Mouse (Mus musculus): ENCODE measurements at regions not wholly inside any gene's neighbourhood (a gene's known extent, or its start where the extent isn't known, plus 50 kb on each side); places are given as distances from the start of the nearest gene placed in this dataset.

- Histone ChIP-seq H3K27ac (ENCODE audit: low read depth, low read length) (no peak overlapping the region), H3K27me3 (replicated peaks; ENCODE audit: control insufficient read depth, insufficient read depth, low read length) (no peaks in the 10 kb centered on the region), H3K4me1 (ENCODE audit: control insufficient read depth, insufficient read depth, low read length) (no peaks in the 10 kb centered on the region), H3K36me3 (ENCODE audit: control insufficient read depth, insufficient read depth, low read length) (no peaks in the 10 kb centered on the region), H3K9ac (ENCODE audit: low read length) (no peak overlapping the region), H3K4me2 (ENCODE audit: low read length) (no peak overlapping the region), H3K9me3 (replicated peaks; ENCODE audit: control insufficient read depth, low read length) (no peaks in the 10 kb centered on the region), H3K4me3 (ENCODE audit: low read depth, low read length) (no peak overlapping the region)
- ATAC-seq = no peak
- peak; percentile 60 for DNase-seq (ENCODE audit: low spot score)
- WGBS = 53% methylated on average over 10 of the region's 10 CpGs
These were observed 221.6 kb downstream of the Agtpbp1 start for GRCm38 (mm10) chr13:59363428-59363827.

GRCm38 (mm10) chr13:59361323-59361722, 223.7 kb downstream of the Agtpbp1 start:
- Histone ChIP-seq H3K9ac (ENCODE audit: low read length) (no peak overlapping the region), H3K36me3 (ENCODE audit: control insufficient read depth, insufficient read depth, low read length) (no peaks in the 10 kb centered on the region), H3K27ac (ENCODE audit: low read depth, low read length) (no peak overlapping the region), H3K4me2 (ENCODE audit: low read length) (no peak overlapping the region), H3K4me3 (ENCODE audit: low read depth, low read length) (no peak overlapping the region), H3K27me3 (replicated peaks; ENCODE audit: control insufficient read depth, insufficient read depth, low read length) (no peaks in the 10 kb centered on the region), H3K4me1 (ENCODE audit: control insufficient read depth, insufficient read depth, low read length) (no peaks in the 10 kb centered on the region), H3K9me3 (replicated peaks; ENCODE audit: control insufficient read depth, low read length) (no peaks in the 10 kb centered on the region)
- DNase-seq (ENCODE audit: low spot score) (no peak), ATAC-seq (no peak)
- WGBS = 92% methylated on average over 7 of the region's 7 CpGs

- no peak overlapping the region for H3K9ac ChIP-seq (ENCODE audit: low read length)
These were observed 225.0 kb downstream of the Agtpbp1 start for GRCm38 (mm10) chr13:59360026-59360425.

GRCm38 (mm10) chr13:59358421-59358820, 226.6 kb downstream of the Agtpbp1 start:
- 64% methylated on average over 3 of the region's 3 CpGs for WGBS
- H3K4me1 ChIP-seq (ENCODE audit: control insufficient read depth, insufficient read depth, low read length) = no peaks in the 10 kb centered on the region
- DNase-seq (ENCODE audit: low spot score) (no peak), ATAC-seq (no peak)
- H3K4me3 ChIP-seq (ENCODE audit: low read depth, low read length) = no peak overlapping the region
- H3K36me3 ChIP-seq (ENCODE audit: control insufficient read depth, insufficient read depth, low read length) = no peaks in the 10 kb centered on the region
- H3K27ac ChIP-seq (ENCODE audit: low read depth, low read length) = no peak overlapping the region
- H3K9me3 ChIP-seq (replicated peaks; ENCODE audit: control insufficient read depth, low read length) = no peaks in the 10 kb centered on the region
- no peaks in the 10 kb centered on the region for H3K27me3 ChIP-seq (replicated peaks; ENCODE audit: control insufficient read depth, insufficient read depth, low read length)
- H3K9ac ChIP-seq (ENCODE audit: low read length) = no peak overlapping the region
- no peak overlapping the region for H3K4me2 ChIP-seq (ENCODE audit: low read length)

More at GRCm38 (mm10) chr13:59360026-59360425, 225.0 kb downstream of the Agtpbp1 start:
- Histone ChIP-seq H3K9me3 (replicated peaks; ENCODE audit: control insufficient read depth, low read length) (no peaks in the 10 kb centered on the region), H3K4me1 (ENCODE audit: control insufficient read depth, insufficient read depth, low read length) (no peaks in the 10 kb centered on the region), H3K27me3 (replicated peaks; ENCODE audit: control insufficient read depth, insufficient read depth, low read length) (no peaks in the 10 kb centered on the region), H3K27ac (ENCODE audit: low read depth, low read length) (no peak overlapping the region), H3K36me3 (ENCODE audit: control insufficient read depth, insufficient read depth, low read length) (no peaks in the 10 kb centered on the region), H3K4me3 (ENCODE audit: low read depth, low read length) (no peak overlapping the region), H3K4me2 (ENCODE audit: low read length) (no peak overlapping the region)
- ATAC-seq (no peak), DNase-seq (ENCODE audit: low spot score) (no peak)
- WGBS = 46% methylated on average over 3 of the region's 3 CpGs

GRCm38 (mm10) chr13:59351461-59351860, 233.6 kb downstream of the Agtpbp1 start:
- ATAC-seq (no peak), DNase-seq (ENCODE audit: low spot score) (no peak)
- Histone ChIP-seq H3K4me2 (ENCODE audit: low read length) (no peak overlapping the region), H3K27me3 (replicated peaks; ENCODE audit: control insufficient read depth, insufficient read depth, low read length) (no peaks in the 10 kb centered on the region), H3K4me3 (ENCODE audit: low read depth, low read length) (no peak overlapping the region), H3K36me3 (ENCODE audit: control insufficient read depth, insufficient read depth, low read length) (no peaks in the 10 kb centered on the region), H3K9ac (ENCODE audit: low read length) (no peak overlapping the region), H3K27ac (ENCODE audit: low read depth, low read length) (no peak overlapping the region), H3K4me1 (ENCODE audit: control insufficient read depth, insufficient read depth, low read length) (no peaks in the 10 kb centered on the region), H3K9me3 (replicated peaks; ENCODE audit: control insufficient read depth, low read length) (no peaks in the 10 kb centered on the region)
- 62% methylated on average over 6 of the region's 6 CpGs for WGBS

GRCm38 (mm10) chr13:59350613-59351150, 234.3 kb downstream of the Agtpbp1 start:
- no peaks in the 10 kb centered on the region for H3K36me3 ChIP-seq (ENCODE audit: control insufficient read depth, insufficient read depth, low read length)
- WGBS = 73% methylated on average over 7 of the region's 7 CpGs
- no peaks in the 10 kb centered on the region for H3K9me3 ChIP-seq (replicated peaks; ENCODE audit: control insufficient read depth, low read length)
- no peak overlapping the region for H3K27ac ChIP-seq (ENCODE audit: low read depth, low read length)
- DNase-seq (ENCODE audit: low spot score) (no peak), ATAC-seq (no peak)
- H3K4me1 ChIP-seq (ENCODE audit: control insufficient read depth, insufficient read depth, low read length) = no peaks in the 10 kb centered on the region
- no peak overlapping the region for H3K9ac ChIP-seq (ENCODE audit: low read length)
- H3K4me3 ChIP-seq (ENCODE audit: low read depth, low read length) = no peak overlapping the region
- H3K4me2 ChIP-seq (ENCODE audit: low read length) = no peak overlapping the region
- H3K27me3 ChIP-seq (replicated peaks; ENCODE audit: control insufficient read depth, insufficient read depth, low read length) = no peaks in the 10 kb centered on the region

- H3K4me2 ChIP-seq (ENCODE audit: low read length) = no peak overlapping the region
- no peak for DNase-seq (ENCODE audit: low spot score)
- H3K36me3 ChIP-seq (ENCODE audit: control insufficient read depth, insufficient read depth, low read length) = no peaks in the 10 kb centered on the region
- H3K4me3 ChIP-seq (ENCODE audit: low read depth, low read length) = no peak overlapping the region
- no peak for ATAC-seq
- no peak overlapping the region for H3K9ac ChIP-seq (ENCODE audit: low read length)
- H3K4me1 ChIP-seq (ENCODE audit: control insufficient read depth, insufficient read depth, low read length) = no peaks in the 10 kb centered on the region
- no peaks in the 10 kb centered on the region for H3K27me3 ChIP-seq (replicated peaks; ENCODE audit: control insufficient read depth, insufficient read depth, low read length)
- no peaks in the 10 kb centered on the region for H3K9me3 ChIP-seq (replicated peaks; ENCODE audit: control insufficient read depth, low read length)
- H3K27ac ChIP-seq (ENCODE audit: low read depth, low read length) = no peak overlapping the region
These were observed 236.5 kb downstream of the Agtpbp1 start for GRCm38 (mm10) chr13:59348510-59348909.

GRCm38 (mm10) chr13:59341871-59342270, 243.2 kb downstream of the Agtpbp1 start:
- no peaks in the 10 kb centered on the region for H3K9me3 ChIP-seq (replicated peaks; ENCODE audit: control insufficient read depth, low read length)
- H3K9ac ChIP-seq (ENCODE audit: low read length) = no peak overlapping the region
- no peaks in the 10 kb centered on the region for H3K4me1 ChIP-seq (ENCODE audit: control insufficient read depth, insufficient read depth, low read length)
- no peaks in the 10 kb centered on the region for H3K36me3 ChIP-seq (ENCODE audit: control insufficient read depth, insufficient read depth, low read length)
- no peaks in the 10 kb centered on the region for H3K27me3 ChIP-seq (replicated peaks; ENCODE audit: control insufficient read depth, insufficient read depth, low read length)
- no peak overlapping the region for H3K4me2 ChIP-seq (ENCODE audit: low read length)
- no peak for ATAC-seq
- WGBS = 86% methylated on average over 13 of the region's 13 CpGs
- DNase-seq (ENCODE audit: low spot score) = no peak
- H3K4me3 ChIP-seq (ENCODE audit: low read depth, low read length) = no peak overlapping the region
- H3K27ac ChIP-seq (ENCODE audit: low read depth, low read length) = no peak overlapping the region

- ATAC-seq = no peak
- DNase-seq (ENCODE audit: low spot score) = no peak
- Histone ChIP-seq H3K4me1 (ENCODE audit: control insufficient read depth, insufficient read depth, low read length) (no peaks in the 10 kb centered on the region), H3K27ac (ENCODE audit: low read depth, low read length) (no peak overlapping the region), H3K9ac (ENCODE audit: low read length) (no peak overlapping the region), H3K4me2 (ENCODE audit: low read length) (no peak overlapping the region), H3K27me3 (replicated peaks; ENCODE audit: control insufficient read depth, insufficient read depth, low read length) (no peaks in the 10 kb centered on the region), H3K9me3 (replicated peaks; ENCODE audit: control insufficient read depth, low read length) (no peaks in the 10 kb centered on the region), H3K36me3 (ENCODE audit: control insufficient read depth, insufficient read depth, low read length) (no peaks in the 10 kb centered on the region), H3K4me3 (ENCODE audit: low read depth, low read length) (no peak overlapping the region)
- 94% methylated on average over 9 of the region's 9 CpGs for WGBS
These were observed 246.6 kb downstream of the Agtpbp1 start for GRCm38 (mm10) chr13:59338436-59338835.
